Comparison of ENCODE assay signal across 14 mouse cellular contexts in the genomic region with DNA sequence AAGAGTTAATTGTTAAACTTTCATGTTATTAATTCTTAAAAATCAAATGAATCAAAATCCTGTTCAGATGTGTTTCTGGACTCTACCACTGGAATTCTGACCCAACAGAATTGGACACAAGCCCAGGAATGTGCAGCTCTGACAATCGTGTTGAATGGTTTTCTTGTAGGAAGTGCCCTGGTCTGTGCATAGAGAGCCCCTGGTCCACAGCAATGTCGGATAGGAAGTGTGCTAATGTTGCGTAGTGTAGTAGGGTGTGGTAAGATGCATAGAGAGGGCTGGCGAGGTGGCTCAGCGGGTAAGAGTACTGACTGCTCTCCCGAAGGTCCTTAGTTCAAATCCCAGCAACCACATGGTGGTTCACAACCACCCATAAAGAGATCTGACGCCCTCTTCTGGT. TPM values are rescaled to one million over a fixed set of nuclear protein-coding genes. Genes with fewer than 3 reads are reported as not detected.
A peak's percentile ranks its signal among the peaks of the same experiment; 100 is the strongest.
DNase-seq lines count a peak whose midpoint lies in the region; ATAC-seq and TF ChIP-seq lines count a peak whose summit lies in the region.
"Had no signal": no experiment of that assay in that cellular context is flagged by ENCODE, and none has a peak within 500 bp of the region (broad histone marks: within the 10 kb centered on the region; RNA-seq: fewer than 3 reads in every experiment).

No protein-coding gene starts in this region.

- no peak for TF ChIP-seq RAD21 in CH12.LX (IDR thresholded peaks at IDR 0.05; ENCODE audit: low read depth, low read length)

- no peaks in the 10 kb centered on the region for H3K36me3 ChIP-seq in kidney, embryonic 15.5 days
- H3K36me3 ChIP-seq in CH12.LX (replicated peaks in 1 of 2; ENCODE audit: control insufficient read depth in 1 of 2, insufficient read depth in 1 of 2, low read length in 1 of 2): no peaks in the 10 kb centered on the region
- no peaks in the 10 kb centered on the region for H3K36me3 ChIP-seq in intestine, embryonic 15.5 days
- H3K36me3 ChIP-seq: embryonic facial prominence, embryonic 15.5 days; forebrain, embryonic 12.5 days; hindbrain, embryonic 13.5 days; limb, embryonic 13.5 days; neural tube, embryonic 12.5 days had no signal

- no peak for TF ChIP-seq POLR2A in CH12.LX (IDR thresholded peaks at IDR 0.05; ENCODE audit: low read depth, low read length)

- no peaks in the 10 kb centered on the region for H3K27me3 ChIP-seq in kidney, embryonic 15.5 days
- no peaks in the 10 kb centered on the region for H3K27me3 ChIP-seq in CH12.LX (replicated peaks)
- no peaks in the 10 kb centered on the region for H3K27me3 ChIP-seq in intestine, embryonic 15.5 days (replicated peaks)
- H3K27me3 ChIP-seq: embryonic facial prominence, embryonic 15.5 days; forebrain, embryonic 12.5 days; hindbrain, embryonic 13.5 days; limb, embryonic 13.5 days; neural tube, embryonic 12.5 days had no signal

- no peak overlapping the region for H3K9ac ChIP-seq in kidney, embryonic 15.5 days
- no peak overlapping the region for H3K9ac ChIP-seq in CH12.LX (ENCODE audit: insufficient read depth, low read depth)
- no peak overlapping the region for H3K9ac ChIP-seq in intestine, embryonic 15.5 days
- H3K9ac ChIP-seq: embryonic facial prominence, embryonic 15.5 days; forebrain, embryonic 12.5 days; hindbrain, embryonic 13.5 days; limb, embryonic 13.5 days; neural tube, embryonic 12.5 days had no signal

- H3K4me1 ChIP-seq in kidney, embryonic 15.5 days: no peaks in the 10 kb centered on the region
- peaks cover 5 to 12% of the 10 kb centered on the region in 2 experiments for H3K4me1 ChIP-seq in CH12.LX (ENCODE audit: control insufficient read depth in 1 of 2, insufficient read depth in 2 of 2)
- no peaks in the 10 kb centered on the region for H3K4me1 ChIP-seq in intestine, embryonic 15.5 days (replicated peaks)
- H3K4me1 ChIP-seq: embryonic facial prominence, embryonic 15.5 days; forebrain, embryonic 12.5 days; hindbrain, embryonic 13.5 days; limb, embryonic 13.5 days; neural tube, embryonic 12.5 days had no signal

- dilution Hi-C loops in CH12.LX (cut with MboI; ENCODE audit: extremely low pct_ligation_motif_present, extremely low pct_unique_long_range_greater_than_20kb, low sequenced_read_pairs): no loop called here

- peak; percentile 40 for DNase-seq in kidney, adult 11 months
- DNase-seq in 3T3-L1 (ENCODE audit: low read depth, low spot score) (peak; percentile 76), CH12.LX (ENCODE audit: extremely low read depth) (no peak)
- peak; percentile 54 for DNase-seq in kidney, postnatal 14 days
- DNase-seq in gastrocnemius, adult 8-10 months (ENCODE audit: low spot score in 2 of 2): no peak
- DNase-seq: adrenal gland, postnatal 36 days; right cerebral cortex, postnatal 4 days had no signal

- H3K9me3 ChIP-seq in kidney, embryonic 15.5 days (replicated peaks): 0 out of 2 replicates have a peak, but pooled peaks cover 2% of the 10 kb centered on the region
- H3K9me3 ChIP-seq in CH12.LX (replicated peaks; ENCODE audit: low read length): peaks cover 2% of the 10 kb centered on the region
- H3K9me3 ChIP-seq in intestine, embryonic 15.5 days: no peaks in the 10 kb centered on the region
- H3K9me3 ChIP-seq: embryonic facial prominence, embryonic 15.5 days; hindbrain, embryonic 13.5 days; limb, embryonic 13.5 days had no signal

- H3K4me3 ChIP-seq in kidney, embryonic 15.5 days (replicated peaks): no peak overlapping the region
- no peak overlapping the region for H3K4me3 ChIP-seq in CH12.LX (replicated peaks in 1 of 3; ENCODE audit: low read depth in 2 of 3, low read length in 2 of 3, poor library complexity in 1 of 3)
- H3K4me3 ChIP-seq in intestine, embryonic 15.5 days (replicated peaks): no peak overlapping the region
- H3K4me3 ChIP-seq: embryonic facial prominence, embryonic 15.5 days; forebrain, embryonic 12.5 days; hindbrain, embryonic 13.5 days; limb, embryonic 13.5 days; neural tube, embryonic 12.5 days had no signal

- WGBS in kidney, embryonic 15.5 days: 67% methylated on average over 7 of the region's 7 CpGs
- 65% methylated on average over 7 of the region's 7 CpGs for WGBS in intestine, embryonic 15.5 days

- H3K4me2 ChIP-seq in kidney, embryonic 15.5 days: no peak overlapping the region
- H3K4me2 ChIP-seq in CH12.LX (ENCODE audit: insufficient read depth, low read depth, poor library complexity, severe bottlenecking): no peak overlapping the region
- no peak overlapping the region for H3K4me2 ChIP-seq in intestine, embryonic 15.5 days (replicated peaks)
- H3K4me2 ChIP-seq: embryonic facial prominence, embryonic 15.5 days; forebrain, embryonic 12.5 days; hindbrain, embryonic 13.5 days; limb, embryonic 13.5 days; neural tube, embryonic 12.5 days had no signal

- no peak for TF ChIP-seq CTCF in CH12.LX (conservative IDR thresholded peaks at IDR 0.05 in 1 of 2, IDR thresholded peaks at IDR 0.05 in 1 of 2; ENCODE audit: low read depth in 2 of 2, low read length in 2 of 2)

- H3K79me2 ChIP-seq in CH12.LX (replicated peaks; ENCODE audit: control insufficient read depth, extremely low read depth, insufficient read depth, poor library complexity, severe bottlenecking): no peaks in the 10 kb centered on the region

- H3K27ac ChIP-seq in kidney, embryonic 15.5 days: no peak overlapping the region
- no peak overlapping the region for H3K27ac ChIP-seq in CH12.LX (ENCODE audit: insufficient read depth, low read depth)
- no peak overlapping the region for H3K27ac ChIP-seq in intestine, embryonic 15.5 days
- H3K27ac ChIP-seq: embryonic facial prominence, embryonic 15.5 days; forebrain, embryonic 12.5 days; hindbrain, embryonic 13.5 days; limb, embryonic 13.5 days; neural tube, embryonic 12.5 days had no signal

- in situ Hi-C loops in CH12.LX (cut with MboI; ENCODE audit: low pct_ligation_motif_present, low pct_unique_long_range_greater_than_20kb, low sequenced_read_pairs): no loop called here

- ATAC-seq in kidney, embryonic 15.5 days (replicated peaks; ENCODE audit: low FRiP score): no peak
- no peak for ATAC-seq in intestine, embryonic 15.5 days

- TF ChIP-seq EP300 in CH12.LX (IDR thresholded peaks at IDR 0.05; ENCODE audit: low read length): no peak

TF ChIP-seq in CH12.LX, 34 proteins besides CTCF, POLR2A, EP300 and RAD21:
- TF ChIP-seq TBP (conservative IDR thresholded peaks at IDR 0.05; ENCODE audit: low read depth, low read length) (0 out of 2 replicates have a peak, but pooled peaks have one; percentile 39), ETS1 (conservative IDR thresholded peaks at IDR 0.05; ENCODE audit: low read depth, low read length) (no peak), NELFE (IDR thresholded peaks at IDR 0.05; ENCODE audit: low read depth, low read length) (no peak), MEF2A (IDR thresholded peaks at IDR 0.05; ENCODE audit: borderline replicate concordance, low read depth, low read length) (no peak)

RNA-seq across cellular contexts. Expression of gene Mindy2, which starts 9.8 kb away (rescaled TPM):
- polyA plus RNA-seq in kidney, embryonic 15.5 days (2015; fragmentation: Nextera tagmentation; extraction: Ambion mirVana): 10.2 and 11.4 TPM in 2 replicates
- total RNA-seq in CH12.LX (2012; rRNA removed) (5.3 and 7.0 TPM in 2 replicates), CH12.LX (2014; rRNA removed) (9.9 and 10.0 TPM in 2 replicates)
- 5.9 and 6.8 TPM in 2 replicates for polyA plus RNA-seq in CH12.LX (2012; ENCODE audit: insufficient read length, low read depth)
- 10 to 100 TPM; 13.2 to 17.6 (median 13.6) TPM for total RNA-seq in gastrocnemius, adult 8-10 months (2022)
- polyA plus RNA-seq in intestine, embryonic 15.5 days (2015; fragmentation: Nextera tagmentation; extraction: Ambion mirVana): 11.1 TPM in 2 replicates

RNA-seq across cellular contexts. Expression of gene Gm10642, which starts 10.8 kb away (rescaled TPM):
- 0.10 and 0.57 TPM in 2 replicates for polyA plus RNA-seq in kidney, embryonic 15.5 days (2015; fragmentation: Nextera tagmentation; extraction: Ambion mirVana)
- 1.5 and 2.1 TPM in 2 replicates for total RNA-seq in CH12.LX (2012; rRNA removed)
- total RNA-seq in CH12.LX (2014; rRNA removed): 0.13 TPM in 1 of 2 replicates, not detected in the other
- polyA plus RNA-seq in CH12.LX (2012; ENCODE audit: insufficient read length, low read depth): not detected in 2 replicates
- under 1 TPM in 3 of 4 experiments, not detected in 1; 0.15 to 0.19 (median 0.18) TPM for total RNA-seq in gastrocnemius, adult 8-10 months (2022)
- 0.19 and 0.59 TPM in 2 replicates for polyA plus RNA-seq in intestine, embryonic 15.5 days (2015; fragmentation: Nextera tagmentation; extraction: Ambion mirVana)

RNA-seq across cellular contexts. Expression of gene Adam10, which starts 12.0 kb away (rescaled TPM):
- polyA plus RNA-seq in kidney, embryonic 15.5 days (2015; fragmentation: Nextera tagmentation; extraction: Ambion mirVana): 88.3 and 92.2 TPM in 2 replicates
- total RNA-seq in CH12.LX (2012; rRNA removed): 9.3 and 9.6 TPM in 2 replicates
- total RNA-seq in CH12.LX (2014; rRNA removed): 17.7 and 17.8 TPM in 2 replicates
- polyA plus RNA-seq in CH12.LX (2012; ENCODE audit: insufficient read length, low read depth): 26.3 and 28.9 TPM in 2 replicates
- 10 to 100 TPM; 13.1 to 17.4 (median 16.1) TPM for total RNA-seq in gastrocnemius, adult 8-10 months (2022)
- 65.4 and 71.4 TPM in 2 replicates for polyA plus RNA-seq in intestine, embryonic 15.5 days (2015; fragmentation: Nextera tagmentation; extraction: Ambion mirVana)

Comparison
In these comparisons a context has a peak if more than half of its experiments do, and no peak if none do; other contexts are left out.
1. DNase-seq: peak in kidney, adult 11 months (single experiment), 3T3-L1 (single experiment) and kidney, postnatal 14 days (single experiment); none in CH12.LX (single experiment) and gastrocnemius, adult 8-10 months (0 of 2).